Mouse (Mus musculus) neural tube, embryonic 14.5 days (tissue): Measurements from ENCODE around the gene Anapc7. TPM values are rescaled to one million over a fixed set of nuclear protein-coding genes. Genes with fewer than 3 reads are reported as not detected.

Experiments
- ATAC-seq: fragments of 200-750 bp; cut with Nextera tagmentation; 2 replicates; pipeline ENCODE4 v1.8.0; 2017; ENCODE audit warnings: low read depth, mild to moderate bottlenecking, moderate TSS enrichment, moderate library complexity
- H3K27ac ChIP-seq: fragments of 300-500 bp; sonication (generic); 2 replicates; pipeline ENCODE4 v1.5.1; 2014; ENCODE audit warnings: low read depth, mild to moderate bottlenecking, control low read depth, low read length, moderate library complexity, mixed read lengths
- H3K27me3 ChIP-seq: fragments of 300-500 bp; sonication (generic); 2 replicates; pipeline ENCODE4 v1.6.1; 2014; ENCODE audit warnings: low read length; ENCODE audit not compliant: control insufficient read depth, insufficient read depth
- H3K36me3 ChIP-seq: fragments of 300-500 bp; sonication (generic); 2 replicates; pipeline ENCODE4 v1.6.1; 2014; ENCODE audit warnings: low read length, mixed read lengths; ENCODE audit not compliant: control insufficient read depth, insufficient read depth
- H3K4me1 ChIP-seq: fragments of 300-500 bp; sonication (generic); 2 replicates; pipeline ENCODE4 v1.6.1; 2014; ENCODE audit warnings: low read length; ENCODE audit not compliant: control insufficient read depth, insufficient read depth
- H3K4me2 ChIP-seq: fragments of 300-500 bp; sonication (generic); 2 replicates; pipeline ENCODE4 v1.6.1; 2014; ENCODE audit warnings: mild to moderate bottlenecking, low read depth, low read length, control low read depth
- H3K4me3 ChIP-seq: fragments of 300-500 bp; sonication (generic); 2 replicates; pipeline ENCODE4 v1.5.1; 2014; ENCODE audit warnings: low read depth, low read length, control low read depth, mixed read lengths
- H3K9ac ChIP-seq: fragments of 300-500 bp; sonication (generic); replicated peaks from 2 replicates; pipeline ENCODE4 v1.6.1; 2014; ENCODE audit warnings: low read depth, mild to moderate bottlenecking, control low read depth, low read length, mixed read lengths
- H3K9me3 ChIP-seq: fragments of 300-500 bp; sonication (generic); 2 replicates; pipeline ENCODE4 v1.6.1; 2016; ENCODE audit warnings: low read length; ENCODE audit not compliant: control insufficient read depth
- WGBS: fragments of 180-500 bp; shearing (Covaris S2); extraction: QIAGEN DNeasy Blood & Tissue Kit; methylation state at CpG from one replicate; pipeline ENCODE4 v1.1.7; 2014; 5-methylcytosine and 5-hydroxymethylcytosine counted together
- polyA plus RNA-seq: library from polyadenylated mRNA; unstranded; fragments of >200 nt; fragmentation: Nextera tagmentation; extraction: Ambion mirVana; gene quantifications from 2 replicates; pipeline ENCODE4 v1.2.1, GENCODE M21; 2014

Gene Anapc7
- polyA plus RNA-seq, 1 experiment from 2014 or later: 33.4 TPM

GRCm38 (mm10) chr5:122439400-122440094 is 18.1 kb downstream of the Anapc7 start:
- Histone ChIP-seq H3K36me3 (peaks cover 88% of the 10 kb centered on the region), H3K4me3 (no peak overlapping the region), H3K4me1 (no peaks in the 10 kb centered on the region), H3K9me3 (no peaks in the 10 kb centered on the region), H3K4me2 (no peak overlapping the region), H3K27me3 (no peaks in the 10 kb centered on the region), H3K9ac (no peak overlapping the region), H3K27ac (no peak overlapping the region)
- no peak for ATAC-seq
- WGBS: 91% methylated on average over 19 of the region's 19 CpGs

GRCm38 (mm10) chr5:122440095-122440630 is 18.7 kb downstream of the Anapc7 start:
- H3K9me3 ChIP-seq: no peaks in the 10 kb centered on the region
- H3K9ac ChIP-seq: no peak overlapping the region
- peaks cover 94% of the 10 kb centered on the region for H3K36me3 ChIP-seq
- WGBS: 97% methylated on average over 12 of the region's 12 CpGs
- no peaks in the 10 kb centered on the region for H3K4me1 ChIP-seq
- H3K27me3 ChIP-seq: no peaks in the 10 kb centered on the region
- no peak overlapping the region for H3K4me2 ChIP-seq
- no peak for ATAC-seq
- no peak overlapping the region for H3K4me3 ChIP-seq
- H3K27ac ChIP-seq: no peak overlapping the region

- H3K36me3 ChIP-seq: peaks cover 59% of the 10 kb centered on the region
These were observed 23.0 kb downstream of the Anapc7 start for GRCm38 (mm10) chr5:122444492-122444891.

GRCm38 (mm10) chr5:122445051-122445610 is 23.6 kb downstream of the Anapc7 start:
- Histone ChIP-seq H3K4me3 (no peak overlapping the region), H3K9me3 (no peaks in the 10 kb centered on the region), H3K4me1 (no peaks in the 10 kb centered on the region), H3K27me3 (no peaks in the 10 kb centered on the region), H3K36me3 (peaks cover 52% of the 10 kb centered on the region), H3K9ac (no peak overlapping the region), H3K27ac (no peak overlapping the region), H3K4me2 (no peak overlapping the region)
- ATAC-seq: no peak
- 93% methylated on average over 11 of the region's 11 CpGs for WGBS

More at GRCm38 (mm10) chr5:122444492-122444891, 23.0 kb downstream of the Anapc7 start:
- Histone ChIP-seq H3K4me2 (no peak overlapping the region), H3K27me3 (no peaks in the 10 kb centered on the region), H3K4me1 (no peaks in the 10 kb centered on the region), H3K9ac (no peak overlapping the region), H3K4me3 (no peak overlapping the region), H3K27ac (no peak overlapping the region), H3K9me3 (no peaks in the 10 kb centered on the region)
- WGBS: 97% methylated on average over 10 of the region's 10 CpGs
- ATAC-seq: no peak

GRCm38 (mm10) chr5:122447857-122448256 is 26.4 kb downstream of the Anapc7 start:
- Histone ChIP-seq H3K4me3 (no peak overlapping the region), H3K9me3 (no peaks in the 10 kb centered on the region), H3K27me3 (no peaks in the 10 kb centered on the region), H3K4me2 (no peak overlapping the region), H3K9ac (no peak overlapping the region), H3K4me1 (no peaks in the 10 kb centered on the region), H3K36me3 (peaks cover 41% of the 10 kb centered on the region), H3K27ac (no peak overlapping the region)
- ATAC-seq: no peak
- WGBS: 96% methylated on average over 8 of the region's 8 CpGs

GRCm38 (mm10) chr5:122448869-122449268 is 27.4 kb downstream of the Anapc7 start:
- H3K27me3 ChIP-seq: no peaks in the 10 kb centered on the region
- H3K4me3 ChIP-seq: no peak overlapping the region
- no peak overlapping the region for H3K4me2 ChIP-seq
- H3K9ac ChIP-seq: no peak overlapping the region
- no peaks in the 10 kb centered on the region for H3K9me3 ChIP-seq
- peaks cover 31% of the 10 kb centered on the region for H3K36me3 ChIP-seq
- no peaks in the 10 kb centered on the region for H3K4me1 ChIP-seq
- H3K27ac ChIP-seq: no peak overlapping the region
- 78% methylated on average over 5 of the region's 5 CpGs for WGBS
- ATAC-seq: no peak

GRCm38 (mm10) chr5:122449946-122450345 is 28.5 kb downstream of the Anapc7 start:
- no peak for ATAC-seq
- no peak overlapping the region for H3K4me3 ChIP-seq
- H3K27me3 ChIP-seq: no peaks in the 10 kb centered on the region
- no peaks in the 10 kb centered on the region for H3K4me1 ChIP-seq
- H3K27ac ChIP-seq: no peak overlapping the region
- no peak overlapping the region for H3K4me2 ChIP-seq
- H3K9me3 ChIP-seq: no peaks in the 10 kb centered on the region
- H3K9ac ChIP-seq: no peak overlapping the region
- 33% methylated on average over 7 of the region's 7 CpGs for WGBS
- peaks cover 30% of the 10 kb centered on the region for H3K36me3 ChIP-seq

GRCm38 (mm10) chr5:122450913-122451317 is 29.4 kb downstream of the Anapc7 start:
- Histone ChIP-seq H3K27ac (no peak overlapping the region), H3K9ac (no peak overlapping the region), H3K9me3 (no peaks in the 10 kb centered on the region), H3K36me3 (peaks cover 35% of the 10 kb centered on the region), H3K4me2 (no peak overlapping the region), H3K4me1 (no peaks in the 10 kb centered on the region), H3K4me3 (no peak overlapping the region), H3K27me3 (no peaks in the 10 kb centered on the region)
- no peak for ATAC-seq
- WGBS: 64% methylated on average over 5 of the region's 5 CpGs

GRCm38 (mm10) chr5:122451324-122451723 is 29.8 kb downstream of the Anapc7 start:
- H3K4me3 ChIP-seq: no peak overlapping the region
- H3K27ac ChIP-seq: no peak overlapping the region
- H3K4me2 ChIP-seq: no peak overlapping the region
- H3K9ac ChIP-seq: no peak overlapping the region
- ATAC-seq: no peak
- no peaks in the 10 kb centered on the region for H3K9me3 ChIP-seq
- no peaks in the 10 kb centered on the region for H3K4me1 ChIP-seq
- H3K36me3 ChIP-seq: peaks cover 39% of the 10 kb centered on the region
- WGBS: 89% methylated on average over 5 of the region's 5 CpGs
- H3K27me3 ChIP-seq: no peaks in the 10 kb centered on the region
